Comparison of ENCODE assay signal across 24 mouse cellular contexts in the genomic region with DNA sequence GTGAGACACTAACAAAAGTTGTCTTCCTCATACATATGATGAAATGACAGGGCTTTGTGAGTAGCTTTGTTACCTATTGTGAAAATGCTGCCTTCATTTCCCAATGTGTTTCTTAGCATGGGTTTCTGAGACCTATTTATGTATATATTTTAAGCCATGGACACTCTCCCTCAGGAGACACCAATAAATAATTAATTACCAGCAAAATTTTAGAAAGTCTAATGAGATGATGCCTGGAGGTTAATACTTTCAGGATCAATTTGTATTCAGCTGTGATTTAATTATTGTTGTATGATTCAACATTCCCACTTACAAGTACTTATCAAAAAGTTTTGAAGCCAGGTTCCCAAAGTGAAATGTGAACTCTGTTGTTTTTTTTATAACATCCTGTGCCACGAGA. TPM values are rescaled to one million over a fixed set of nuclear protein-coding genes. Genes with fewer than 3 reads are reported as not detected.
"Had no signal": no experiment of that assay in that cellular context is flagged by ENCODE, and none has a peak within 500 bp of the region (broad histone marks: within the 10 kb centered on the region; RNA-seq: fewer than 3 reads in every experiment).

A gene (minus strand): TSS at position 101 of the 400 bp plus-strand sequence.

- H3K27me3 ChIP-seq: neural tube, embryonic 13.5 days; neural tube, embryonic 15.5 days; stomach, embryonic 15.5 days had no signal

- H3K4me1 ChIP-seq: neural tube, embryonic 13.5 days; neural tube, embryonic 15.5 days; stomach, embryonic 15.5 days had no signal

- H3K4me2 ChIP-seq: neural tube, embryonic 13.5 days; neural tube, embryonic 15.5 days; stomach, embryonic 15.5 days had no signal

- H3K4me3 ChIP-seq: neural tube, embryonic 13.5 days; neural tube, embryonic 15.5 days; stomach, embryonic 15.5 days had no signal

- H3K27ac ChIP-seq: neural tube, embryonic 13.5 days; neural tube, embryonic 15.5 days; stomach, embryonic 15.5 days; stomach, postnatal 0 days had no signal

- DNase-seq: retina, postnatal 1 day; right cerebral cortex, adult 18-20 months; right cerebral cortex, postnatal 14 days; right cerebral cortex, postnatal 25 days; right cerebral cortex, postnatal 4 days; spleen, adult 18-20 months; thymus, adult 18-20 months; thymus, adult 2 months; thymus, postnatal 14 days; thymus, postnatal 25 days; thymus, postnatal 36 days; thymus, postnatal 4 days had no signal

- H3K9me3 ChIP-seq: neural tube, embryonic 13.5 days; neural tube, embryonic 15.5 days; stomach, embryonic 15.5 days had no signal

- H3K36me3 ChIP-seq: neural tube, embryonic 13.5 days; neural tube, embryonic 15.5 days; stomach, embryonic 15.5 days had no signal

- H3K9ac ChIP-seq: neural tube, embryonic 13.5 days; neural tube, embryonic 15.5 days; stomach, embryonic 15.5 days had no signal

RNA-seq across cellular contexts. Expression of the gene that starts here (rescaled TPM):
- polyA plus RNA-seq: neural tube, embryonic 13.5 days; neural tube, embryonic 14.5 days; neural tube, embryonic 15.5 days; small intestine, adult 2 months; spleen, adult 2 months; stomach, embryonic 14.5 days; stomach, embryonic 15.5 days; stomach, embryonic 16.5 days; stomach, postnatal 0 days; testis, adult 2 months; thymus, adult 2 months; thymus, postnatal 0 days; urinary bladder, adult 2 months had no signal
